Mouse (Mus musculus) lung, embryonic 16.5 days (tissue): Measurements from ENCODE around the gene Col11a2. TPM values are rescaled to one million over a fixed set of nuclear protein-coding genes. Genes with fewer than 3 reads are reported as not detected.

Source experiments
- ATAC-seq: fragments of 200-750 bp; cut with Nextera tagmentation; 2 replicates; pipeline ENCODE4 v1.8.0; 2017; ENCODE audit warnings: low read depth, mild to moderate bottlenecking, moderate library complexity
- H3K27ac ChIP-seq: fragments of 300-500 bp; sonication (generic); 2 replicates; pipeline ENCODE4 v1.5.1; 2014; ENCODE audit warnings: mild to moderate bottlenecking, control low read depth, low read length
- H3K27me3 ChIP-seq: fragments of 300-500 bp; sonication (generic); 2 replicates; pipeline ENCODE4 v1.6.1; 2014; ENCODE audit warnings: low read depth, low read length, mixed read lengths; ENCODE audit not compliant: control insufficient read depth, insufficient read depth
- H3K36me3 ChIP-seq: fragments of 300-500 bp; sonication (generic); 2 replicates; pipeline ENCODE4 v1.6.1; 2014; ENCODE audit warnings: low read length; ENCODE audit not compliant: control insufficient read depth, insufficient read depth
- H3K4me1 ChIP-seq: fragments of 300-500 bp; sonication (generic); replicated peaks from 2 replicates; pipeline ENCODE4 v1.6.1; 2014; ENCODE audit warnings: low read length, mixed read lengths; ENCODE audit not compliant: control insufficient read depth, insufficient read depth
- H3K4me2 ChIP-seq: fragments of 300-500 bp; sonication (generic); 2 replicates; pipeline ENCODE4 v1.6.1; 2014; ENCODE audit warnings: low read depth, low read length, control low read depth
- H3K4me3 ChIP-seq: fragments of 300-500 bp; sonication (generic); 2 replicates; pipeline ENCODE4 v1.5.1; 2014; ENCODE audit warnings: mild to moderate bottlenecking, low read length, control low read depth
- H3K9ac ChIP-seq: fragments of 300-500 bp; sonication (generic); 2 replicates; pipeline ENCODE4 v1.6.1; 2014; ENCODE audit warnings: low read length, control low read depth
- H3K9me3 ChIP-seq: fragments of 300-500 bp; sonication (generic); 2 replicates; pipeline ENCODE4 v1.6.1; 2016; ENCODE audit warnings: low read length; ENCODE audit not compliant: control insufficient read depth
- WGBS: fragments of 180-500 bp; shearing (Covaris S2); extraction: QIAGEN DNeasy Blood & Tissue Kit; methylation state at CpG from one replicate; pipeline ENCODE4 v1.1.7; 2014; 5-methylcytosine and 5-hydroxymethylcytosine counted together
- polyA plus RNA-seq: library from polyadenylated mRNA; unstranded; fragments of >200 nt; fragmentation: Nextera tagmentation; extraction: Ambion mirVana; gene quantifications from 2 replicates; pipeline ENCODE4 v1.2.1, GENCODE M21; 2015

Col11a2 gene
- polyA plus RNA-seq, 1 experiment from 2014 or later, result 3.7 TPM

DNA sequence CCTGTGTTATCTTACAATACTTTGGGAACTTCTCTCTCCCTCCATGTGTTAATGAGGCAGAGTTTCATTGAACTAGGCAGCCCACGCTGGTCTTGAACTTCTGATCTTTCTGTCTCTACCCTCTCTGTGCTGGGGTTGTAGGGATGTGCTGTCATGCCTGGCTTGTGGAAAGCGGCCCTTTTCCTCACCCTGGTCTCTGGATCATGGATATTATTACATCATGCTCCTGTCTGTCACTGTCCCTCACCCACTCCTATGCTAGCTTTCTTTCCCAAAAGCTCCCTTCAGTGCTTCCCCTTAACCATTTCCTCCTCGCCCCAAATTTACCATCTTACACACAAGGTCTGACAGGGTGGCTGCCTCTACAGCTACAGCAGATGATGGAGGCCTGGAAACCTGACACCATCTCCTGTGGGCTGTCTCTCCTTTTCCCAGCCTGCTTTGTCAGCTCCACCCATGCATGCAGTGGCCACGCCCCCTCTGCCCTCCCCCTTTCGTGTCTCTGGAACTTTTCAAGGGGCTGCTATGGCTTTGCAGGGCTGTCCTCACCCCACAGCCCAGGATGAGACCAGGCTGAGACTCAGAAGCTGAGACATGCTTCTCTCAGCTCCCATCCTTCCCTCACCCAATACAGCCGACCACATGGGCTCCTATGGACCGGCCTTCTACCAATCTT is 54.1 kb downstream of the Col11a2 start:
- Histone ChIP-seq H3K9ac (no peak overlapping the region), H3K9me3 (no peaks in the 10 kb centered on the region), H3K4me1 (no peaks in the 10 kb centered on the region), H3K36me3 (no peaks in the 10 kb centered on the region), H3K4me3 (no peak overlapping the region), H3K4me2 (no peak overlapping the region), H3K27ac (no peak overlapping the region), H3K27me3 (no peaks in the 10 kb centered on the region)
- WGBS, result 28% methylated on average over 7 of the region's 7 CpGs
- ATAC-seq, result peak; percentile 77

DNA sequence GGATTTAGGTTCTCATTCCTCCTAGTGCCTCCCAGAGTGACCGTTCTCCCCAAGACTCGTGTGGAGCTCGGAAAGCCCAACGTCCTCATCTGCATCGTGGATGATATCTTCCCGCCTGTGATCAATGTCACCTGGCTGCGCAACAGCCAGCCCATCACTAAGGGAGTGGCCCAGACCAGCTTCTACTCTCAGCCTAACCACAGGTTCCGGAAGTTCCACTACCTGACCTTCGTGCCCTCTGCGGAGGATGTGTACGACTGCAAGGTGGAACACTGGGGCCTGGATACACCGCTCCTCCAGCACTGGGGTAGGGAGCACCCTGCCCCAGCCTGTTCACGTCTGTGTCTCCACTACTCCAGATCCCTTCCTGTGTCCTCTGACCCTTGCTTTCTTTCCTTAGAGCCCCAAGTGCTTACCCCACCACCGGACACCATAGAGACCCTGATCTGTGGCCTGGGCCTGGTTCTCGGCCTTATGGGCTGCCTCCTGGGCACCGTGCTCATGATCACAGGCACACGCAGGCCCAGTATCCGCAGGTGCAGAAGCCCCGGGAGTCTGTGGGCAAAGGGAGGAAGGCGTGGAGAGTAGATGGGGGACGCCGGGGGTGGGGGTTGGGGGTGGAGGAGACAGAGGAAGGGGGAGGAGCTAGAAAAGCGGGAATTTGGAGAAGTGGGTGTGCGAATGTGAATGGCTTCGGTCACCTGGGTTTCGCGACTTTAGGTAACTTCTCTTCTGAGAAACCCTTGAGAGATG is 55.2 kb downstream of the Col11a2 start:
- Histone ChIP-seq H3K4me1 (no peaks in the 10 kb centered on the region), H3K4me2 (no peak overlapping the region), H3K27me3 (no peaks in the 10 kb centered on the region), H3K27ac (no peak overlapping the region), H3K36me3 (no peaks in the 10 kb centered on the region), H3K9ac (no peak overlapping the region), H3K9me3 (no peaks in the 10 kb centered on the region), H3K4me3 (no peak overlapping the region)
- ATAC-seq, result no peak
- WGBS, result 75% methylated on average over 27 of the region's 27 CpGs

DNA sequence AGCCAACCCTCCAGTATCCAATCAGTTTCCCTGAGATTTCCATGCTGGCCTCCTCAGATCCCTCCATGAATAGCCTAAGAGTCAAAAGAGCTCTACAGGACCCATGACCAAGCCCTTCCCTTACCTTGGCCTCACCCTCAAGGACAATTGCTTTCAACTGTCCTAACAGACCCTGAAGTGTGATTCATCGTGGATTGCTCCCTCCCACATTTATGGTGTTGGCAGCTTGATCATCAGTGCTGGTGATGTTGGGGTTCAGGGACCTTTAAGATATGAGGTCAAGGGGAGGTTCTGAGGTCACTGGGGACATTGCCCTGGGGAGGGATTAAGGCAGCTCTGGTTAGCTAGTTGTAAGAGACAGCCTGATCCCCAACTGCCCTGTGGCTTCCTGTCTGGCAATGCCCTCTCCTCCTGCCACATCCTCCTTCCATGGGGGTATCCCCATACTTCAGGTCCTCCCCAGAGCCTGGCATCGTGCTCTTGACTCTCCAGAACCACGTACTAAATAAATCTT is 57.3 kb downstream of the Col11a2 start:
- WGBS, result 68% methylated on average over 3 of the region's 3 CpGs
- Histone ChIP-seq H3K9me3 (no peaks in the 10 kb centered on the region), H3K27ac (no peak overlapping the region), H3K4me1 (no peaks in the 10 kb centered on the region), H3K27me3 (no peaks in the 10 kb centered on the region), H3K4me3 (no peak overlapping the region), H3K9ac (no peak overlapping the region), H3K4me2 (no peak overlapping the region), H3K36me3 (no peaks in the 10 kb centered on the region)
- no peak for ATAC-seq

DNA sequence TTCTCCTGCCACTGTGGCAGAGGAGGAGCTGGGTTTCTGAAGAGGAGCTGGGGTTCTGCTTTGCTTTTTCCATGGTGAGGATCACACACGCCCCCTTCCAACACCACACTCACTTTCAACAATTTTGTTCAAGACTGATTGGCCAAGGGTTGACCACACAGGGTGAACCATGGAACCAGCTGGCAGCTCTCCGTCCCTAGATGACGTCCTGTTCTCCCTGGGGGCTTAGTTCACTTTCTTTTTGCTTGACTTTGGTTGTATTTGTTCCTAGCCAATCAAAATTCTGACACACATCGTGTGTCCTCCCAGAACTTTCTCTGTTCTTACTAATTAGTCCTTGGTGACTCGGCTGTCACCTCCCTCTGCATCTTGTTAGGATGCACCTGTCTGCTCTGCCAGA is 58.0 kb downstream of the Col11a2 start:
- Histone ChIP-seq H3K27me3 (no peaks in the 10 kb centered on the region), H3K4me1 (no peaks in the 10 kb centered on the region), H3K4me3 (no peak overlapping the region), H3K27ac (no peak overlapping the region), H3K4me2 (no peak overlapping the region), H3K36me3 (no peaks in the 10 kb centered on the region), H3K9me3 (no peaks in the 10 kb centered on the region), H3K9ac (no peak overlapping the region)
- no peak for ATAC-seq
- WGBS, result 71% methylated on average over 5 of the region's 5 CpGs

DNA sequence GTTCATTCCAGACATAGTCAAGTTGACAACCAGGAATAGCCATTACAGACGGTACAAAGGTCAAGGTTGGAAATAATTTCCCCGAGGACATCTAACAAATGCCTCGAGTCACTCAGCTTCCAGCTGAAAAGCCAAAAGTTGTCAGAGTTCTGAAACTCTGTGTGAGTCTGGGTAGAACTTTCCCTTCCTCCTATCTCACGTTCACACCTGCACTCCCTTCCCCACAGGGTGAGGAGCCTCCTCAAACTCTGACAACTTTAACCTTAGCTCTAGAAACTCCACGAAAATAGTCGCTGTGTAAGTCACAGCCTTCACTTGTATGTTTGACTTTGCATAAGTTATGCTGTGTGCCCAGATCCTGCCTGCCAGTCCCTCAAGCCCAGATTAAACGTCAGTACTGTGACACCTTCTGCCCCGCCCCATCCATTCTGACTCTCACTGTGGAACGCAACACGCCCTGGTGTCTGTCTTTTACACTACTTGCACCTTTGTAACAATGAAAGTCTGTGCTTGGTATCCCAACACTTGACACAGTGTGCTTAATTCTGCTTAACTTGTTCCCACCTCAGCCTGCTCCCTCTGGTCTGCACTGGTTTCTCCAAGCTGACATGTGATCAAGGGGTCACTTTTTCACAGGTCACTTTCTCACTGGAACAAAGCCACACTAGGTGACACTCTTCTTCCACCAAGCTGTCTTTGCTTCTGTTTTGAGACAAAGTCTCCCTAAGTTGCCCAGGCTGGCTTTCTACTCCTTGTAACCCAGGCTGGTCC is 59.7 kb downstream of the Col11a2 start:
- Histone ChIP-seq H3K4me2 (no peak overlapping the region), H3K36me3 (no peaks in the 10 kb centered on the region), H3K9me3 (no peaks in the 10 kb centered on the region), H3K9ac (no peak overlapping the region), H3K4me3 (no peak overlapping the region), H3K4me1 (no peaks in the 10 kb centered on the region), H3K27me3 (no peaks in the 10 kb centered on the region), H3K27ac (no peak overlapping the region)
- 29% methylated on average over 10 of the region's 10 CpGs for WGBS
- ATAC-seq, result no peak

DNA sequence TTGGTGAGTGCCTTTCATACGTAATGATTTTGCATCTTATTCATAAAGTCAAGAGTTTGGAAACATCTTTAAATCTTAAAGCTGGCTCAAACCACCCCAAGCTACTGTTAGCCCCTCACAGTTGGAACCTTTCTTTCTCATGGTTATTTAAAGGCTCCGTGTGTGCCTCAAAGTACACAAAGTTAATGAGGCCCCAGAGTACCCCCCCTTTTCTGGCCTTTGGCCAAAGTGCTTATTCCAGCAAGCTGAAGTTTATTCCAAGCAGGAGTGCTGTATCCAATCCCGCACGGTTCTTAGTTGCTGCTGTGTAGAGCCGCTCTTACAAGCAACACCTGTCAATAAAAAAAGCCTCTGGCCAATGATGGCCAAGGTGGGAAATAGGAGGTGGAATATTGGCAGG is 60.3 kb downstream of the Col11a2 start:
- no peak overlapping the region for H3K27ac ChIP-seq
- no peak overlapping the region for H3K4me3 ChIP-seq
- no peaks in the 10 kb centered on the region for H3K36me3 ChIP-seq
- ATAC-seq, result no peak
- no peaks in the 10 kb centered on the region for H3K4me1 ChIP-seq
- no peaks in the 10 kb centered on the region for H3K27me3 ChIP-seq
- 42% methylated on average over 5 of the region's 5 CpGs for WGBS
- H3K9ac ChIP-seq, result no peak overlapping the region
- no peaks in the 10 kb centered on the region for H3K9me3 ChIP-seq
- H3K4me2 ChIP-seq, result no peak overlapping the region

DNA sequence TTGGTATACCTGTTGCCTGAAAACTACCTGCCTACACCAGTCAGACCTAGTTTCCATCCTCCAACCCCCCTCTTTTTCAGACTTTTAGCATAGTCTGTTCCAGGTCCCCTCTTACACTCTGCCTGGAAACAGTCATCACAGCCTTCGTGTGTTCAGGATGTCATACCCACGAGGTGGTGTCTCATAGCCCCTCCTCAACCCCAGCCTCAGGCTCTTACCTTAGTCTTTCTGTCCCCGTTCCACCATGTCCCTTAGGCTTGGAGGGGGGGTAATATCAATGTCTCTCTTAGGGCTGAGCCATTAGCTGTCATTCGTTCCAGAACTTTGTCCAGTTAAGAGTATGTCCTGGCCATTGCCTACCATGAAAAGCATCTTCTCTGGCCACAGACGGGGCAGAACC is 61.9 kb downstream of the Col11a2 start:
- H3K9me3 ChIP-seq, result no peaks in the 10 kb centered on the region
- H3K27ac ChIP-seq, result no peak overlapping the region
- no peak overlapping the region for H3K9ac ChIP-seq
- no peak overlapping the region for H3K4me2 ChIP-seq
- H3K4me3 ChIP-seq, result no peak overlapping the region
- no peak for ATAC-seq
- WGBS, result 24% methylated on average over 5 of the region's 5 CpGs
- H3K4me1 ChIP-seq, result no peaks in the 10 kb centered on the region
- no peaks in the 10 kb centered on the region for H3K36me3 ChIP-seq
- H3K27me3 ChIP-seq, result no peaks in the 10 kb centered on the region

DNA sequence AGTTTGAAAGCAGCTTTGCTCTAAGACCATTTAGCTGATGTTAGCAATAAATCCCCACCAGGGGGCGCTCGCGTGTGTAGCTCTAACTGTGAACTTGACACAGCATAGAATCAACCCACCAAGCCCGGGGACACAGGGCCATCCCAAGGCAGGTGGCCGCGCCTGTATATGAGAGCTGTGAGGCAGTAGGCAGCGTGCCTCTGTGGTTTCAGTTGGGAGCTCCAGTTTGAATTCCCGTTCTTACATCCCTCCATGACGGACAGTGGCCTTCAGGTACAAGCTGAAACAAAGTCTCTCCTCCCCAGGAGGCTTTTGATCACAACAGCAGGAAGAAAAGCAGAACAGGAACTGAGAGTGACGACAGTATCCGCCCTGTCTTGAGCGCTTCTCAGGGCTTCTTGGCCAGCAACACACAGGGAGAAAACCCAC is 62.4 kb downstream of the Col11a2 start:
- Histone ChIP-seq H3K9me3 (no peaks in the 10 kb centered on the region), H3K9ac (no peak overlapping the region), H3K27me3 (no peaks in the 10 kb centered on the region), H3K4me2 (peak overlapping the region; percentile 42), H3K4me3 (no peak overlapping the region), H3K27ac (no peak overlapping the region), H3K36me3 (no peaks in the 10 kb centered on the region), H3K4me1 (no peaks in the 10 kb centered on the region)
- ATAC-seq, result peak; percentile 83
- WGBS, result 8% methylated on average over 12 of the region's 12 CpGs

DNA sequence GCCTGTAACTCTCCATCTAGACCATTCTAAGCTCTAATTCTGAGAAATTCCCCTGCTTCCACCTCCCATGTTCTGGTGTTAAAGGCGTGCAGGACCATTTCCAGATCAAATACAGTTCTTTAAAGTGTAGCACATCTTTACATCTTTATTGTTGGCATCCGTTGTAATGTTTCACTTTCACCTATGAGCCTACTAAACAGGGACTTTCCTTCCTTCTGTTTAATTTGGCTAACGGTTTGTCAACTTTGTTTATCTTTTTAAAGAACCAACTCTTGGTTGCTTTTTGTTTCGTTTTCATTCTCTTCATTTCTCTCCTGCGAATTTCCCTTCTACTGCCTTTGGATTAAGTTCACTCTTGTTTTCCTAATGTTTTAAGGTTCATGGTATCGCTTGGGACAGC is 63.6 kb downstream of the Col11a2 start:
- WGBS, result 58% methylated on average over 6 of the region's 6 CpGs
- no peaks in the 10 kb centered on the region for H3K4me1 ChIP-seq
- no peak for ATAC-seq

More for the DNA sequence above, 63.6 kb downstream of the Col11a2 start:
- H3K27ac ChIP-seq, result no peak overlapping the region
- no peaks in the 10 kb centered on the region for H3K36me3 ChIP-seq
- no peaks in the 10 kb centered on the region for H3K9me3 ChIP-seq
- H3K9ac ChIP-seq, result no peak overlapping the region
- H3K4me3 ChIP-seq, result no peak overlapping the region
- no peak overlapping the region for H3K4me2 ChIP-seq
- H3K27me3 ChIP-seq, result no peaks in the 10 kb centered on the region
